Comparison of ENCODE assay signal across 26 mouse cellular contexts in genomic region chr5:100220320-100220719, GRCm38 (mm10).
DNase-seq lines count a peak whose midpoint lies in the region; ATAC-seq lines count a peak whose summit lies in the region.
"Had no signal": no experiment of that assay in that cellular context is flagged by ENCODE, and none has a peak within 500 bp of the region (broad histone marks: within the 10 kb centered on the region; RNA-seq: fewer than 3 reads in every experiment).

No protein-coding gene starts in this region.

- no peaks in the 10 kb centered on the region for H3K36me3 ChIP-seq in heart, embryonic 12.5 days
- H3K36me3 ChIP-seq in forebrain, embryonic 12.5 days (replicated peaks): no peaks in the 10 kb centered on the region
- H3K36me3 ChIP-seq: embryonic facial prominence, embryonic 12.5 days; embryonic facial prominence, embryonic 15.5 days; G1E; heart, embryonic 10.5 days; hindbrain, embryonic 12.5 days; hindbrain, embryonic 15.5 days had no signal

- H3K27ac ChIP-seq in heart, embryonic 12.5 days (ENCODE audit: poor library complexity, severe bottlenecking): no peak overlapping the region
- H3K27ac ChIP-seq in forebrain, embryonic 12.5 days: no peak overlapping the region
- H3K27ac ChIP-seq: embryonic facial prominence, embryonic 12.5 days; embryonic facial prominence, embryonic 15.5 days; forebrain, embryonic 13.5 days; heart, embryonic 10.5 days; hindbrain, embryonic 12.5 days had no signal

- H3K4me1 ChIP-seq in heart, embryonic 12.5 days (replicated peaks): peaks cover 4% of the 10 kb centered on the region; the same call in 1 of the 2 replicates
- H3K4me1 ChIP-seq in forebrain, embryonic 12.5 days: peaks cover 6% of the 10 kb centered on the region; the same call in 1 of the 2 replicates
- H3K4me1 ChIP-seq: embryonic facial prominence, embryonic 15.5 days; hindbrain, embryonic 12.5 days had no signal

- no peak for ATAC-seq in heart, embryonic 12.5 days (ENCODE audit: insufficient number of reproducible peaks, low FRiP score)
- peak; percentile 76 for ATAC-seq in megakaryocyte, adult 5-6 weeks (ENCODE audit: poor library complexity, severe bottlenecking)
- no peak for ATAC-seq in forebrain, embryonic 12.5 days (ENCODE audit: low FRiP score)

- no peak overlapping the region for H3K9ac ChIP-seq in heart, embryonic 12.5 days
- H3K9ac ChIP-seq in forebrain, embryonic 12.5 days: no peak overlapping the region
- H3K9ac ChIP-seq: embryonic facial prominence, embryonic 12.5 days; embryonic facial prominence, embryonic 15.5 days; forebrain, embryonic 13.5 days; forebrain, postnatal 0 days; hindbrain, embryonic 12.5 days; hindbrain, embryonic 15.5 days had no signal

- H3K4me2 ChIP-seq in heart, embryonic 12.5 days: no peak overlapping the region
- no peak overlapping the region for H3K4me2 ChIP-seq in forebrain, embryonic 12.5 days
- H3K4me2 ChIP-seq: embryonic facial prominence, embryonic 12.5 days; embryonic facial prominence, embryonic 15.5 days; forebrain, embryonic 13.5 days; hindbrain, embryonic 12.5 days; hindbrain, embryonic 15.5 days had no signal

- peak; percentile 85 for DNase-seq in heart, adult 11 months
- peak; percentile 27 for DNase-seq in kidney, adult 9 months
- no peak for DNase-seq in kidney, postnatal 4 days
- peak; percentile 58 for DNase-seq in 416B (ENCODE audit: low read depth)
- no peak for DNase-seq in right cerebral cortex, postnatal 36 days (ENCODE audit: low spot score in 2 of 2)
- DNase-seq: adrenal gland, adult 2 months; adrenal gland, postnatal 14 days; B cell, adult 2 months; cerebellum, adult 11 months; cerebellum, adult 2 months; cerebellum, adult 9-11 months; cerebellum, postnatal 25 days; gastrocnemius, adult 2 months; gastrocnemius, postnatal 14 days; heart, adult 2 months had no signal

- 85% methylated on average over 11 of the region's 11 CpGs for WGBS in heart, embryonic 12.5 days
- WGBS in forebrain, embryonic 12.5 days: 89% methylated on average over 11 of the region's 11 CpGs

- peaks cover 25% of the 10 kb centered on the region for H3K27me3 ChIP-seq in heart, embryonic 12.5 days (replicated peaks)
- no peaks in the 10 kb centered on the region for H3K27me3 ChIP-seq in forebrain, embryonic 12.5 days
- H3K27me3 ChIP-seq: embryonic facial prominence, embryonic 12.5 days; embryonic facial prominence, embryonic 15.5 days; forebrain, embryonic 13.5 days; hindbrain, embryonic 12.5 days; hindbrain, embryonic 15.5 days had no signal

- H3K4me3 ChIP-seq in heart, embryonic 12.5 days: no peak overlapping the region
- no peak overlapping the region for H3K4me3 ChIP-seq in forebrain, embryonic 12.5 days (replicated peaks)
- H3K4me3 ChIP-seq: embryonic facial prominence, embryonic 12.5 days; embryonic facial prominence, embryonic 15.5 days; forebrain, embryonic 13.5 days; gastrocnemius, adult 2 months; heart, adult 2 months; heart, embryonic 10.5 days; hindbrain, embryonic 12.5 days; hindbrain, embryonic 15.5 days had no signal

- H3K9me3 ChIP-seq in heart, embryonic 12.5 days (replicated peaks): no peaks in the 10 kb centered on the region
- no peaks in the 10 kb centered on the region for H3K9me3 ChIP-seq in forebrain, embryonic 12.5 days
- H3K9me3 ChIP-seq: embryonic facial prominence, embryonic 12.5 days; embryonic facial prominence, embryonic 15.5 days; forebrain, embryonic 13.5 days; heart, embryonic 10.5 days; hindbrain, embryonic 12.5 days; hindbrain, embryonic 15.5 days had no signal

Comparison
In these comparisons a context has a peak if more than half of its experiments do, and no peak if none do; other contexts are left out.
1. DNase-seq: peak in heart, adult 11 months (single experiment), kidney, adult 9 months (single experiment) and 416B (single experiment); none in kidney, postnatal 4 days (0 of 2) and right cerebral cortex, postnatal 36 days (0 of 2).